Mouse (Mus musculus) neural tube, embryonic 10.5 days (tissue): Measurements from ENCODE around the gene Miga1.

Experiments
- DNase-seq: peaks from one replicate; pipeline ENCODE4 v3.0.0-alpha.2; 2017; ENCODE audit warnings: low spot score; ENCODE audit errors: extremely low spot score

Gene Miga1

GRCm38 (mm10) chr3:152287810-152288209 lies 52.4 kb downstream of the Miga1 start:
- DNase-seq, result no peak

DNA sequence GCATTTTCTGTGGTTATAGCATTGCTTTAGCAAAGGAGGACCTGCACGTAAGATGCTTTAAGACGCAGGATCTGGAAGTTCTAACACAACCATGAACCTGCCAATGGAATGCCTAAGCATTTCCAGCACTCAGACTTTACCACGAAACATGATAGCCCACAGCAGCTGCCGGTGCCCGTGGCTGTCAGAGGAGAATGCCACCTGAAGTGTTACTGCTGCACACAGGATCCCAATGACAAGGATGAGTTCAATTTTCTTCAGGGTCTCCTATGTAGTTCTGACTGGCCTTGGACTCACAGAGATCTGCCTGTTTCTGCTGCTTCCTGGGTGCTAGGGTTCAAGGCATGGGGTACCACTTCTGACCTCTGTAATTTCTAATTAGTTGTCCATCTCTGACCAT lies 55.4 kb downstream of the Miga1 start:
- DNase-seq, result no peak

GRCm38 (mm10) chr3:152284306-152284705 lies 55.9 kb downstream of the Miga1 start:
- DNase-seq, result no peak

DNA sequence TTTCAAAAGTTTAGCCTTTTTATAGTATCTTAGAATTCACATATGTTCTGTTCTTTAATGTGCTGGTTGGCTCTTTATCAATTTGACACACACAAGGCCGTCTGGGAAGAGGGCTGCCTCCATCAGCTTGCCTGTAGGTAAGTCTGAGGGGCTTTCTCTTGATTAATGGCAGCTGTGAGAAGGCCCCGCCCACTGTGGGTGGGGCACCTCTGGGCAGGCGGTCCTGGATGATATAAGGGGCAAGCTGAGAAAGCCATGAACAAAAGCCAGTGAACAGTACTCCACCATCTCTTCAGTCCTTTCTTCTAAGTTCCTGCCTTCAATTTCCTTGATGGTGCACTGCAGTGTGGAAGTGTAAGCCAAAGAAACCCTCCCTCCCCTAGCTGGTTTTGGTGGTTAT lies 58.1 kb downstream of the Miga1 start:
- DNase-seq, result no peak

GRCm38 (mm10) chr3:152278431-152278830 lies 61.8 kb downstream of the Miga1 start:
- DNase-seq, result no peak

DNA sequence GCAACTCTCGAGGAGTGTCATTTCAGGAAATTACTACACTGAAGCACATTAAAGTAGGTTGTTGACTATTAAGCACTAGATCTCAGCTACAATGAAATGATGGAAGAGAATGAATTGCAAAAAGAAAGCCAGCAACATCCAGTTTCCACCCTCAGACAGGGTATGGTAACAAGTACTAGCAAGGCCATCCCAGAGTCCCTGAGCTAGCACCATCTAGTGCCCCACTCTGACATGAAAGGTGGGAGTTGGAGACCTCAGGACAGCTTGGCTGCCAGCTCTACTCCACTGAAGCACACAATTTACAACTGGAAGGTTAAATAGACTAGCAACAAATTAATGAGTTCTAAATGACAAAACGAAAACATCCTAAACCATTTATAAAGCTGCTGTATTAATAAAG lies 62.3 kb downstream of the Miga1 start:
- no peak for DNase-seq

DNA sequence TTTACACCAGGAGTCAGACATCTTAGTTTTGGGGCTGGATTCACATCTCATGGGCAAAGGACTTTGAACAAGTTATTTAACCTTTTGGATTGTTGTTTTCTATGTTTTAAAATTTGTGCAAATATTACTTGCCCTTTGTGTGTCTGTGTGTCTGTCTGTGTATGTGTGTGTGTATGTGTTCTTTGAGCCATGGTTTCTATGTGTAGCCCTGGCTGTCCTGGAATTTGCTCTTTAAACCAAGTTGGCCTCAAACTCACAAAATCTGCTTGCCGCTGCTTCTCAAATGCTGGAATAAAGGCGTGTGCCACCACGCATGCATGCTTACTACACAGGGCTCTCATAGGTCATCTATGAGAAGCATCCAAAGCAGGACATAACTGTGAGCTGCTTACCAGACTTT lies 63.3 kb downstream of the Miga1 start:
- no peak for DNase-seq

GRCm38 (mm10) chr3:152275008-152275407 lies 65.2 kb downstream of the Miga1 start:
- no peak for DNase-seq

DNA sequence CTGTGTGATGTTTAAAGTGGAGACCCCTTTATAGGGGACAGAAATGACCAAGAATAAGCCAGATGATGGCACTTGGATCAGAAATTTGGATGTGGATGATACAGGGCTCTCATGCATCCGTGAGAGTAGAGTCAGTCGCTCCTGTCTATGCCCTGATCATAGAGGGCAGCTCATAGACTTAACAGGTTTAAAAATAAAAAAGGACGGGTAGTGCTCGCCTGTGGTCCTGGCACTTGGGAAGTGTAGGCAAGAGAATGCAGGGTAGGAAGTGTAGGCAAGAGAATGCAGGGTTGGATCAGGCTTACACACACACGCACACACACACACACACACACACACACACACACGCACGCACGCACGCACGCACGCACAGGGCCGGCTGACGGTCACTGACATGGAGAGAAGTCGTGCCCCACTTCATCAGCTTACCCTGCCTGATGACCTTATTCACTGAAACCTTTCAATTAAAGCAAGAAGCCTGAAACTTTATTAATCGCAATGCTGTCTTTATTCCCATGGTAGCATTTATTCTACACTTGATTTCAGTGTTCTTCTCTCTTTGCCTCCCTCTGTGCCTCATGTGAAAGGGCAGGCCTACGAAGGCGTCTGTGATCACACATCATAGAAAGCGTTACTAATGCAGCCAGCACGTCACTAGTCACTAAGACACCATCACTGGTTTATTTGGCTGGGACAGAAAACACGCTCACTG lies 67.1 kb downstream of the Miga1 start:
- DNase-seq, result no peak

DNA sequence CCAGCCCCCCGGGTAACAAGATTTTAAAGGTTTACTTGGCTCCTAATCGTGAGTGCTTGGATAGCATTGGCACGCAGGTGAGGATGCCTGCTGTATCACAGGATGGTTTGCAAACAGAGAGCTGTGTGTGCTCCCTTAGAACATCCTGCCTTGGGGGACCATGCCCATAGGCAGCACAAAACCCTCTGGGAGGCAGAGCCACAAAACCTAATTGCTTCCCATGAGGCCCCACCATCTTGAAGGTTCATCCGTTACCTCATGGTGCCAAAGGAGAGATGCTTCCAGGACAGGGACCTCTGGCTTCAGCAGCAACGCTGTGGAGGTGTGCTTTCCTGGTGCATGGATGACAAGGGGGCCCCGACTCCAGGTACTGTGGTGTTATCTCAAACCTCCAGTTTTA lies 68.3 kb downstream of the Miga1 start:
- DNase-seq, result no peak

DNA sequence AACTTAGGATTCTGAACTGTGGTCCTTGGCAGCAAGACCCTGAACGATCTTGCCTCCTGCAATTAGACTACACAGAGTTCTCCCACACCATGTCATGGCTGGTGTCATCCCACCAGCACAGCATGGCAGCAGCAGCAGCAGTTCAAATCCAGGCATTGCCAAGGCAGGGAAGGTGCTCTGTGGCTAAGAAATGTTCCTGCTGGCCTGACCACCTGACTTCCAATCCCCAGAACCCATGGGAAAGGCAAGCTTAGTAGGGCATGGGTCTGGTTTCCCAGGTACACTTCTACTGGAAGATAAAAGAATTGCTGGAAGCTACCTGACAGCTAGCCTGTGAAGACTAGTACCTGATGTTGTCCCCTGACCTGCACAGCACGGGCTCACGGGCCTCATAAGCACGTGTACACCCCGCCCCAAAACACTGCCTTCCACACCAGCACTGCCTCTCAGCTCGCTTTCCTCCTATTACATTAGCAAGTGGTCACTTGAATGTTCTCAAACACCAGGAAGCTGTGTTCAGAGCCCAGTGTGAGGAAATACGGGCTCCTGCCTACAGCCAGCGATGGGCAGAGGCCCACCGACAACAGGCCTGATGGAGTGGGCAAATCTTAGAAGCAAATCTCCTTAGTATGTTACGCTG lies 69.0 kb downstream of the Miga1 start:
- no peak for DNase-seq

DNA sequence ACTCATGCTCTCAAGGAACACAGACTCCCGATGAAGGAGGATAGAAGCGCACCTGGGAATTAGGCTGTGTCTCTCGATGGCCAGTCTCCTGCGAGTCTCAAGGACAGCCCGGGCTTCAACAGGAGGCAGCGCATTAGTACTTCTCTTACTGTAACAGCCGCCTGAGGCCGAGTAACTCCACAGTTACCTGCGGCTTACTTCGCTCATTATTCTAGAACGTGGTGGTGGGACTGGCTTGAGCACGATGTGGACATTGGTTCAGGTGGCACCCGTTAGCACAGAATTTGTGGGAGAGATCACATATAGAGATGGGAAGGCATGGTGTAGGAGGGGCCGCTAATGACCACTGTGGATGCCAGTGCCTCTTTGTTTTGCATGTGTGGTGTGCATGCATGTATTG lies 72.1 kb downstream of the Miga1 start:
- DNase-seq, result no peak

DNA sequence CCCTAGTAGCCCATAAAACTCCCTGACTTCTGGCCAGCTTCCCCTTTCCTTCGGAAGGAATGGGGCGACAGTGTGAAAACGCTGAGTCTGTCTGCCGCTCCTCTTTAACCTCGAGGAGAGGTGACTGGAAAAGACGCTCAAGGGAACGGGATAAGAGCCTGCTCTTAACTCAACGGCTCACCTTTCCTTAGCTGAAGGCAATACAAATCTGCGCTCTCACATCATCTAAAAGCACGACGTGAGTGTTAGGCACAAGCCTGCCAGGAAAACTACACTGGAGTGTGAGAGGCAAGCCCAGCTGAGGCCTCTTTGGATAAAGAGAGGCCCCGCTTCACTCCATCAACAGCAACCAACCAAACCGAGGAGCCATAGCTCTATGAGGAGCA lies 74.2 kb downstream of the Miga1 start, which contains the start of gene Nexn:
TSS of gene Nexn (minus strand) at position 315 of the 386 bp plus-strand sequence.
- DNase-seq, result no peak

DNA sequence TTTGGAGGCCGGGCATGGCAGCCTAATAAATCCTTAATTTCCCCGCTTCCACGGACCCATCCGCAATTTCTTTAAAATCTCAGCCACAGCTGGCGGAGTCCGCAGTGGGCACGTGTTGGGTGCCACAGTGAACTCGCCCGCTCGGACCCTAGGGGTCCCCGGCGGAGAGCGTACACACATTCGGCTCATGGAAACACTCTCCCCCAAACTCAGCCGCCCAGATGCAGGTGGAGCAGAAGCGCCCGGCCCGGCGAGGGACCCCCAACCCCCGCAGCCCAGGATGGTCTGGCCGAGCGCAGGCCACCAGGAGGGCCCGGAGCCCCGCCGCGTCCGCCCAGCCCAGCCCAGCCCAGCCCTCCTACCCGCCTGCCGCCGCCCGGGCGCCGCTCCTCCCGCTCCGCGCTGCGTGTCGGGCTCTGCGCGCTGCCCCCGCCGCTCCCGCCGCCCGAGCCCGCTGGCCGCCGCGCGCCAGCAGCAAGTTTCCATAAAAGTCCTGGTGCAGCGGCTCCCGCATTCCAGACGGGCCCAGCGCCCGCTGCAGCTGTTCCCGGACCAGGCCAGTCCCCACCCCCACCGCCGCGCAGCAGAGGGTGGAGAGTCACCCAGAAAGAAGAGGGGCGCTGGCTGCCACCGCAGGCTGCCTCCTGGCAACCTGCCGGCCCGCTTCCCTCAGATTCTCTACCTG lies 74.7 kb downstream of the Miga1 start:
- peak; percentile 80 for DNase-seq

DNA sequence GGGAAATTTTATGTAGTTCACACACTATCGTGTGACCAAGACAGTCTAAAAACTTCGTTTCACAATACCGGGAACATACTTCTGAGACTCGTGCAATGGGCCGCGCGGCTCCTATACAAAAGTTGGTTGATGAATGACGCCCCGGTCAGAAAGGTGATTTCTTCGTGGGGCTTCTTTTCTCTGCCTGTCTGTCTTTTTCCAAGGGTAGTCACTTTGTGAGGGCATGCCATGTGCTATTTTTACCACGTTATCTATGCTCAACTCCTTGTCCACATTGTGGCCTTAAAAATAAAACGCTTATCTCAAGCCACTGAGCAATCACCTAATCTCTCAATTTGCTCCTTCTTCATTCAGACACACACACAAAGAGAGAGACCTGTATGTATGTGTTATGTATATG lies 75.4 kb downstream of the Miga1 start:
- no peak for DNase-seq

DNA sequence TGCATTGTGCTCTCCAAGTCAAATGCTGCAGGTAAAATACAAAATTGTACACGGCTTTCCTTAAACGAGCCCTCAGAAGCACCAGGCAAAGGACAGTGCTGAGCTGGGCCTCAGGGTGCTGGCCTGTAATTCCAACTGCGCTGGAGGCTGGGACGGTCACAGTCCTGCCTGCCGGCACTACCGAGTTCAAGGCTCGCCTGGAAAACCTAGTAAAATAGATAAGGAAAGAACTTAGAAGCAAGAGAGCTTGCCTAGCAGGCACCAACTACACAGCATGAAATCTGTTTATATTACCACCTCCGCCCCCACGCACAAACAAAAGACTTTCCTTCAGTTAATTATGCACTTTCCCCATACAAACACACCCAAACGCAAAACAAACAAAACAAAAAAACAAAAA lies 75.8 kb downstream of the Miga1 start:
- DNase-seq, result no peak

GRCm38 (mm10) chr3:152261948-152262347 lies 78.3 kb downstream of the Miga1 start:
- DNase-seq, result no peak

- no peak for DNase-seq
These were observed 78.8 kb downstream of the Miga1 start for GRCm38 (mm10) chr3:152261436-152261835.

- DNase-seq, result no peak
These were observed 79.8 kb downstream of the Miga1 start for GRCm38 (mm10) chr3:152260362-152260761.

- DNase-seq, result peak; percentile 85
These were observed 80.8 kb downstream of the Miga1 start for GRCm38 (mm10) chr3:152259409-152259808.

GRCm38 (mm10) chr3:152257528-152257927 lies 82.7 kb downstream of the Miga1 start:
- no peak for DNase-seq

DNA sequence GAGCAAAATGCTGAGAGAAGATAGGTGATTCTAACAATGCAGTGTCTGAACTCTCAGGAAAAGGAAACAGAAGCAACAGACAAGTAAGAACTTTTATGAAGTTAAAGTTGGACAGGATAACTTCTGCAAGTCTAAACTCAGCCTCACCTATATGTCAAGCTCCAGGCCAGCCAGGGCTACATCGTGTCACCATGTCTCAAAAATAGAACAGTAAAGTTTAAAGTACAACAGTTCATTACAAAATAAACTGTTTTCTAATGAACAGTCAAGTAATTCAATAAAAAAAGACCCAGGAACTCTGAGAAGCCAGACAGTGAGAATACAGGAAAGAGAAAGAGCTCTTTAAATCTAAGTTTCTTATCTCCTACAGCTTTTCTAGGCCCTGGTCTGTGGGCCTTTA lies 89.7 kb downstream of the Miga1 start:
- DNase-seq, result no peak

GRCm38 (mm10) chr3:152247708-152248107 lies 92.5 kb downstream of the Miga1 start:
- no peak for DNase-seq
